Mouse (Mus musculus) lung, adult 2 months (tissue): ENCODE data around the gene Nod1.

ENCODE experiments used
- CTCF ChIP-seq: fragments of 200-500 bp; IDR thresholded peaks from 2 replicates; pipeline ENCODE4 v1.5.1; 2011; ENCODE audit warnings: mild to moderate bottlenecking, low read length, control low read depth; ENCODE audit not compliant: insufficient read depth
- POLR2A ChIP-seq: fragments of 200-500 bp; IDR thresholded peaks from 2 replicates; pipeline ENCODE4 v1.6.1; 2011; ENCODE audit warnings: low read depth, mild to moderate bottlenecking, control low read depth, low read length, borderline replicate concordance; ENCODE audit errors: extremely low read depth

GRCm38 (mm10) chr6:54886195-54886594, 86.2 kb downstream of the Nod1 start:
- TF ChIP-seq CTCF (no peak), POLR2A (no peak)
